Mouse (Mus musculus) heart, embryonic 14.5 days (tissue): ENCODE results near the gene D6Ertd527e. TPM values are rescaled to one million over a fixed set of nuclear protein-coding genes. Genes with fewer than 3 reads are reported as not detected.
A peak's percentile ranks its signal among the peaks of the same experiment; 100 is the strongest.

Source experiments
- ATAC-seq: fragments of 200-750 bp; cut with Nextera tagmentation; 2 replicates; pipeline ENCODE4 v1.8.0; 2017; ENCODE audit warnings: low read depth, moderate TSS enrichment; ENCODE audit not compliant: insufficient number of reproducible peaks, insufficient read depth, low FRiP score
- H3K27ac ChIP-seq, 2 experiments: fragments of 200-500 bp in 1 of 2; fragments of 300-500 bp in 1 of 2; sonication (generic) in 1 of 2; replicated peaks in 1 of 2; 2 replicates each; pipeline ENCODE4 v1.5.1; 2012 to 2014; ENCODE audit warnings: low read depth in 2 of 2, low read length in 2 of 2, control low read depth in 1 of 2, mild to moderate bottlenecking in 1 of 2, mixed read lengths in 1 of 2; ENCODE audit not compliant: control insufficient read depth in 1 of 2, insufficient read depth in 1 of 2
- H3K27me3 ChIP-seq: fragments of 300-500 bp; sonication (generic); 2 replicates; pipeline ENCODE4 v1.6.1; 2014; ENCODE audit warnings: mild to moderate bottlenecking, low read length, control low read depth; ENCODE audit not compliant: control insufficient read depth, insufficient read depth
- H3K36me3 ChIP-seq: fragments of 300-500 bp; sonication (generic); 2 replicates; pipeline ENCODE4 v1.6.1; 2014; ENCODE audit warnings: mild to moderate bottlenecking, control low read depth, low read length, mixed read lengths; ENCODE audit not compliant: control insufficient read depth, insufficient read depth
- H3K4me1 ChIP-seq, 2 experiments: fragments of 200-500 bp in 1 of 2; fragments of 300-500 bp in 1 of 2; sonication (generic) in 1 of 2; 2 replicates each; pipeline ENCODE4 v1.6.1; 2012 to 2014; ENCODE audit warnings: low read length in 2 of 2, control low read depth in 1 of 2, mixed read lengths in 1 of 2; ENCODE audit not compliant: control insufficient read depth in 2 of 2, insufficient read depth in 2 of 2
- H3K4me2 ChIP-seq: fragments of 300-500 bp; sonication (generic); 2 replicates; pipeline ENCODE4 v1.6.1; 2014; ENCODE audit warnings: mild to moderate bottlenecking, low read length
- H3K4me3 ChIP-seq, 2 experiments: fragments of 200-500 bp in 1 of 2; fragments of 300-500 bp in 1 of 2; sonication (generic) in 1 of 2; 2 replicates each; pipeline ENCODE4 v1.5.1; 2012 to 2014; ENCODE audit warnings: low read length in 2 of 2, mild to moderate bottlenecking in 2 of 2, control low read depth in 1 of 2, low read depth in 1 of 2, moderate library complexity in 1 of 2; ENCODE audit not compliant: control insufficient read depth in 1 of 2, insufficient read depth in 1 of 2
- H3K9ac ChIP-seq: fragments of 300-500 bp; sonication (generic); 2 replicates; pipeline ENCODE4 v1.6.1; 2014; ENCODE audit warnings: mild to moderate bottlenecking, low read length
- H3K9me3 ChIP-seq: fragments of 300-500 bp; sonication (generic); 2 replicates; pipeline ENCODE4 v1.6.1; 2016; ENCODE audit warnings: low read length, control low read depth; ENCODE audit not compliant: control insufficient read depth
- WGBS: fragments of 180-500 bp; shearing (Covaris S2); extraction: QIAGEN DNeasy Blood & Tissue Kit; methylation state at CpG from one replicate; pipeline ENCODE4 v1.1.7; 2014; 5-methylcytosine and 5-hydroxymethylcytosine counted together
- polyA plus RNA-seq: library from polyadenylated mRNA; unstranded; fragments of >200 nt; fragmentation: Nextera tagmentation; extraction: Ambion mirVana; gene quantifications from 2 replicates; pipeline ENCODE4 v1.2.1, GENCODE M21; 2014

D6Ertd527e gene
- 0.13 TPM in 1 of 2 replicates, not detected in the other for polyA plus RNA-seq

- Histone ChIP-seq H3K4me2 (no peak within 1 kb of the TSS), H3K27ac (no peak within 1 kb of the TSS), H3K9ac (no peak within 1 kb of the TSS), H3K4me1 (peaks cover 15 to 18% of the 10 kb centered on the region in 2 experiments), H3K36me3 (no peaks in the 10 kb centered on the region), H3K4me3 (no peak within 1 kb of the TSS), H3K27me3 (no peaks in the 10 kb centered on the region), H3K9me3 (no peaks in the 10 kb centered on the region)
- 74% methylated on average over 11 of the region's 11 CpGs for WGBS
- ATAC-seq = no peak
Observed at GRCm38 (mm10) chr6:87104123-87104796, at the start of gene D6Ertd527e. Gene D6Ertd527e, plus strand, starts transcription at chr6:87104746.

GRCm38 (mm10) chr6:87059754-87060153, 44.8 kb upstream of the D6Ertd527e start:
- ATAC-seq = no peak

GRCm38 (mm10) chr6:87063586-87063985, 41.0 kb upstream of the D6Ertd527e start:
- Histone ChIP-seq H3K9ac (peak overlapping the region; percentile 11; the same call in 1 of the 2 replicates), H3K27me3 (no peaks in the 10 kb centered on the region)

More at GRCm38 (mm10) chr6:87059754-87060153, 44.8 kb upstream of the D6Ertd527e start:
- no peak overlapping the region for H3K4me2 ChIP-seq
- H3K27me3 ChIP-seq = no peaks in the 10 kb centered on the region
- 95% methylated on average over 1 of the region's 1 CpGs for WGBS
- no peaks in the 10 kb centered on the region for H3K4me1 ChIP-seq
- no peak overlapping the region for H3K9ac ChIP-seq
- H3K9me3 ChIP-seq = no peaks in the 10 kb centered on the region
- peaks cover 97% of the 10 kb centered on the region for H3K36me3 ChIP-seq
- H3K27ac ChIP-seq = no peak overlapping the region
- H3K4me3 ChIP-seq = no peak overlapping the region

GRCm38 (mm10) chr6:87068209-87068608, 36.3 kb upstream of the D6Ertd527e start:
- no peaks in the 10 kb centered on the region for H3K27me3 ChIP-seq
- H3K36me3 ChIP-seq = peaks cover 96% of the 10 kb centered on the region

More at GRCm38 (mm10) chr6:87063586-87063985, 41.0 kb upstream of the D6Ertd527e start:
- peaks cover 96% of the 10 kb centered on the region for H3K36me3 ChIP-seq
- no peak for ATAC-seq
- no peak overlapping the region for H3K4me3 ChIP-seq
- no peaks in the 10 kb centered on the region for H3K4me1 ChIP-seq
- WGBS = 89% methylated on average over 4 of the region's 4 CpGs
- no peaks in the 10 kb centered on the region for H3K9me3 ChIP-seq
- H3K27ac ChIP-seq = no peak overlapping the region
- no peak overlapping the region for H3K4me2 ChIP-seq

GRCm38 (mm10) chr6:87069195-87069900, 35.2 kb upstream of the D6Ertd527e start:
- Histone ChIP-seq H3K4me2 (no peak overlapping the region), H3K36me3 (peaks cover 96% of the 10 kb centered on the region), H3K9me3 (no peaks in the 10 kb centered on the region), H3K9ac (no peak overlapping the region), H3K4me3 (no peak overlapping the region), H3K27ac (no peak overlapping the region), H3K27me3 (no peaks in the 10 kb centered on the region), H3K4me1 (peaks cover 2 to 3% of the 10 kb centered on the region in 2 experiments; a peak in 2 of 4 replicates)
- ATAC-seq = no peak
- 56% methylated on average over 7 of the region's 7 CpGs for WGBS

More at GRCm38 (mm10) chr6:87068209-87068608, 36.3 kb upstream of the D6Ertd527e start:
- WGBS = 90% methylated on average over 2 of the region's 2 CpGs
- Histone ChIP-seq H3K9me3 (no peaks in the 10 kb centered on the region), H3K9ac (no peak overlapping the region), H3K27ac (no peak overlapping the region), H3K4me1 (peaks cover 2 to 3% of the 10 kb centered on the region in 2 experiments; a peak in 2 of 4 replicates), H3K4me2 (no peak overlapping the region), H3K4me3 (no peak overlapping the region)
- ATAC-seq = no peak

GRCm38 (mm10) chr6:87070641-87071040, 33.9 kb upstream of the D6Ertd527e start:
- Histone ChIP-seq H3K9ac (no peak overlapping the region), H3K36me3 (peaks cover 84% of the 10 kb centered on the region), H3K9me3 (no peaks in the 10 kb centered on the region), H3K27me3 (no peaks in the 10 kb centered on the region), H3K4me2 (no peak overlapping the region), H3K27ac (no peak overlapping the region), H3K4me3 (no peak overlapping the region), H3K4me1 (peaks cover 2 to 6% of the 10 kb centered on the region in 2 experiments; a peak in 2 of 4 replicates)
- ATAC-seq = no peak
- 89% methylated on average over 4 of the region's 4 CpGs for WGBS

- no peak overlapping the region for H3K4me3 ChIP-seq
- H3K36me3 ChIP-seq = peaks cover 85% of the 10 kb centered on the region
- WGBS = 19% methylated on average over 4 of the region's 4 CpGs
- no peak for ATAC-seq
- no peaks in the 10 kb centered on the region for H3K27me3 ChIP-seq
- H3K27ac ChIP-seq = no peak overlapping the region
- no peak overlapping the region for H3K9ac ChIP-seq
- no peak overlapping the region for H3K4me2 ChIP-seq
- peaks cover 2 to 6% of the 10 kb centered on the region in 2 experiments; a peak in 2 of 4 replicates for H3K4me1 ChIP-seq
- no peaks in the 10 kb centered on the region for H3K9me3 ChIP-seq
Observed at GRCm38 (mm10) chr6:87072759-87073158, 31.8 kb upstream of the D6Ertd527e start.
